Mouse (Mus musculus) spleen, postnatal 4 days (tissue): ENCODE data around the gene Adam19.
A peak's percentile ranks its signal among the peaks of the same experiment; 100 is the strongest.

Source experiments
- DNase-seq, 2 experiments: peaks; one replicate each; pipeline ENCODE4 v3.0.0; 2022; ENCODE audit warnings: low spot score in 2 of 2

Gene Adam19

GRCm38 (mm10) chr11:46073061-46073849 lies 17.5 kb downstream of the Adam19 start:
- DNase-seq, result no peak

- no peak for DNase-seq
Observed at GRCm38 (mm10) chr11:46073850-46074688, 18.3 kb downstream of the Adam19 start.

- DNase-seq, result no peak
Observed at GRCm38 (mm10) chr11:46075507-46075906, 19.7 kb downstream of the Adam19 start.

GRCm38 (mm10) chr11:46076442-46077158 lies 20.8 kb downstream of the Adam19 start:
- DNase-seq, result no peak

- no peak for DNase-seq
Observed at GRCm38 (mm10) chr11:46077304-46077703, 21.5 kb downstream of the Adam19 start.

- DNase-seq, result peak; percentile 77 to 81
Observed at GRCm38 (mm10) chr11:46077732-46078375, 22.1 kb downstream of the Adam19 start.

GRCm38 (mm10) chr11:46081075-46081474 lies 25.3 kb downstream of the Adam19 start:
- DNase-seq, result no peak

- no peak for DNase-seq
Observed at GRCm38 (mm10) chr11:46083405-46083804, 27.6 kb downstream of the Adam19 start.

GRCm38 (mm10) chr11:46083835-46084444 lies 28.1 kb downstream of the Adam19 start:
- no peak for DNase-seq

GRCm38 (mm10) chr11:46084568-46084967 lies 28.8 kb downstream of the Adam19 start:
- no peak for DNase-seq

GRCm38 (mm10) chr11:46085398-46086163 lies 29.8 kb downstream of the Adam19 start:
- DNase-seq, result no peak

- no peak for DNase-seq
Observed at GRCm38 (mm10) chr11:46086446-46086845, 30.7 kb downstream of the Adam19 start.

GRCm38 (mm10) chr11:46089081-46089713 lies 33.4 kb downstream of the Adam19 start:
- DNase-seq, result no peak

- no peak for DNase-seq
Observed at GRCm38 (mm10) chr11:46090036-46090725, 34.4 kb downstream of the Adam19 start.

GRCm38 (mm10) chr11:46090951-46091667 lies 35.3 kb downstream of the Adam19 start:
- DNase-seq, result no peak

GRCm38 (mm10) chr11:46092121-46092520 lies 36.3 kb downstream of the Adam19 start:
- DNase-seq, result no peak

GRCm38 (mm10) chr11:46095477-46096264 lies 39.9 kb downstream of the Adam19 start:
- DNase-seq, result no peak

- DNase-seq, result no peak
Observed at GRCm38 (mm10) chr11:46096265-46096649, 40.5 kb downstream of the Adam19 start.
